Mouse (Mus musculus) stomach, embryonic 14.5 days (tissue): Measurements from ENCODE around the gene Dusp11. TPM values are rescaled to one million over a fixed set of nuclear protein-coding genes. Genes with fewer than 3 reads are reported as not detected.

ENCODE experiments used
- polyA plus RNA-seq: library from polyadenylated mRNA; unstranded; fragments of >200 nt; fragmentation: Nextera tagmentation; extraction: Ambion mirVana; gene quantifications from 2 replicates; pipeline ENCODE4 v1.2.1, GENCODE M21; 2014

Dusp11 gene
- polyA plus RNA-seq, 1 experiment from 2014 or later, result 66.2 TPM

Other genes starting within 250 kb of the Dusp11 start
- gene Nat8f7, start 248.5 kb downstream of the Dusp11 start, polyA plus RNA-seq, result not detected in 2 replicates
- gene Nat8f3, start 195.9 kb downstream of the Dusp11 start, polyA plus RNA-seq, result not detected in 2 replicates
- not detected in 2 replicates for gene Nat8f6, start 140.7 kb downstream of the Dusp11 start, polyA plus RNA-seq
- not detected in 2 replicates for gene Nat8f5, start 140.7 kb downstream of the Dusp11 start, polyA plus RNA-seq
- not detected in 2 replicates for gene Nat8, start 129.6 kb downstream of the Dusp11 start, polyA plus RNA-seq
- gene Nat8f2, start 92.5 kb downstream of the Dusp11 start, polyA plus RNA-seq, result not detected in 2 replicates
- gene Nat8f4, start 56.8 kb downstream of the Dusp11 start, polyA plus RNA-seq, result 4.8 and 6.4 TPM in 2 replicates
- gene Tprkb, start 49.8 kb downstream of the Dusp11 start, polyA plus RNA-seq, result 30.1 and 32.5 TPM in 2 replicates
- 4.4 and 5.6 TPM in 2 replicates for gene Nat8f1, start 46.0 kb downstream of the Dusp11 start, polyA plus RNA-seq
- gene Figla, start 54.5 kb upstream of the Dusp11 start, polyA plus RNA-seq, result not detected in 2 replicates
- gene Add2, start 67.0 kb upstream of the Dusp11 start, polyA plus RNA-seq, result 7.1 and 7.7 TPM in 2 replicates
- gene Tgfa, start 233.6 kb upstream of the Dusp11 start, polyA plus RNA-seq, result 4.7 and 5.8 TPM in 2 replicates